Mouse (Mus musculus): ENCODE results near the gene Lypd3.
A peak's percentile ranks its signal among the peaks of the same experiment; 100 is the strongest.
"Not testable (repeated sequence)": the region's sequence is repeated elsewhere in the genome, so short reads cannot be mapped to it uniquely, and the experiment has no call there.

Gene Lypd3

GRCm38 (mm10) chr7:24662575-24662974, 26.2 kb downstream of the Lypd3 start:
- DNase-seq, result peak; percentile 83 to 84

GRCm38 (mm10) chr7:24664301-24664700, 28.0 kb downstream of the Lypd3 start:
- no peak for DNase-seq

GRCm38 (mm10) chr7:24664959-24665358, 28.6 kb downstream of the Lypd3 start:
- no peak for DNase-seq

- no peak for DNase-seq
Observed at GRCm38 (mm10) chr7:24671944-24672439, 35.6 kb downstream of the Lypd3 start.

DNA sequence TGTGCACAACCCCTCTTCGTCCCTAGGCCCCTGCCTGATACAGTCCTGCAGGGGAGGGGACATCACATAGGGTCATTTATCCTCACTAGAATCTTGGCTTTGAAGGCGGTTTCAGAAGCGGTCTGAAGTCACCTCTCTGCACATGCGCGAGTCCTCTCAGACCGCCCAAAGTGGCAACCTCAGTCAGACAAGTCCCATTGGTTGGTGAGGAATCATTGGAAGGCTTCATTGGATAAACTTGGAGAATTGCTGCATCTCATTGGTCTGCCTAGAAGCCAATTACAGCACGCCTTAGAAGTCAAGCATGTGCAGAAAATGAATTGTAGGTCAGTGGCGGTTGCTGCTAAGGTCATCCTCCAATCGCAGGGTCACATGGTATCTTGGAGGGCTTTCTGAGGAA, 40.2 kb downstream of the Lypd3 start, which contains the start of gene Tex101:
Gene Tex101, minus strand, starts transcription at position 101 of the 400 bp plus-strand sequence.
- no peak for DNase-seq

GRCm38 (mm10) chr7:24684121-24684520, 47.8 kb downstream of the Lypd3 start:
- DNase-seq, result peak; percentile 30 to 31

GRCm38 (mm10) chr7:24687519-24687918, 51.2 kb downstream of the Lypd3 start:
- not testable (repeated sequence) for DNase-seq
